Mouse (Mus musculus) C2C12 (cell line): Measurements from ENCODE around the gene Tiam1. TPM values are rescaled to one million over a fixed set of nuclear protein-coding genes. Genes with fewer than 3 reads are reported as not detected.

Experiments
- H3K27me3 ChIP-seq: one replicate; pipeline ENCODE4 v1.6.1; 2011; ENCODE audit not compliant: control insufficient read depth, insufficient read depth, insufficient read length
- H3K36me3 ChIP-seq: one replicate; pipeline ENCODE4 v1.6.1; 2011; ENCODE audit not compliant: control insufficient read depth, insufficient read depth
- H3K4me3 ChIP-seq: one replicate; pipeline ENCODE4 v1.5.1; 2011; ENCODE audit warnings: mild to moderate bottlenecking, control low read depth; ENCODE audit not compliant: poor library complexity, insufficient read depth, severe bottlenecking
- H3K79me2 ChIP-seq: one replicate; pipeline ENCODE4 v1.6.1; 2011; ENCODE audit not compliant: control insufficient read depth, insufficient read depth
- H3K79me3 ChIP-seq: one replicate; pipeline ENCODE4 v1.6.1; 2011; ENCODE audit warnings: low read depth, control low read depth
- H3ac ChIP-seq: one replicate; pipeline ENCODE3; 2011; ENCODE audit warnings: low read depth; ENCODE audit not compliant: control insufficient read depth, insufficient read length
- CEBPB ChIP-seq: IDR thresholded peaks from one replicate; pipeline ENCODE4 v1.6.1; 2011; ENCODE audit warnings: low read depth, mild to moderate bottlenecking, control low read depth, moderate library complexity
- CTCF ChIP-seq: IDR thresholded peaks from one replicate; pipeline ENCODE4 v1.5.1; 2011; ENCODE audit not compliant: control insufficient read depth, insufficient read depth, insufficient read length
- FOSL1 ChIP-seq: IDR thresholded peaks from one replicate; pipeline ENCODE4 v1.8.0; 2011; ENCODE audit warnings: mild to moderate bottlenecking, low read length; ENCODE audit not compliant: poor library complexity, insufficient read depth, severe bottlenecking
- MAX ChIP-seq: IDR thresholded peaks from one replicate; pipeline ENCODE4 v1.6.1; 2011; ENCODE audit warnings: mild to moderate bottlenecking, control low read depth
- MYOD1 ChIP-seq: IDR thresholded peaks from one replicate; pipeline ENCODE4 v1.6.1; 2011; ENCODE audit warnings: low read depth; ENCODE audit not compliant: control insufficient read depth, insufficient read length
- MYOG ChIP-seq: IDR thresholded peaks from one replicate; pipeline ENCODE4 v1.6.1; 2011; ENCODE audit not compliant: control insufficient read depth, insufficient read length; ENCODE audit errors: extremely low read depth
- USF1 ChIP-seq: IDR thresholded peaks from one replicate; pipeline ENCODE4 v1.6.1; 2011; ENCODE audit warnings: low read depth, mild to moderate bottlenecking, control low read depth, moderate library complexity
- polyA plus RNA-seq: library from polyadenylated mRNA; unstranded; fragments of >200 nt; fragmentation: generic; extraction: Trizol; gene quantifications from one replicate; pipeline ENCODE4 v1.2.1, GENCODE M21; 2012; ENCODE audit warnings: missing spikeins

The Tiam1 gene
- polyA plus RNA-seq, 1 experiment = 6.9 TPM

DNA sequence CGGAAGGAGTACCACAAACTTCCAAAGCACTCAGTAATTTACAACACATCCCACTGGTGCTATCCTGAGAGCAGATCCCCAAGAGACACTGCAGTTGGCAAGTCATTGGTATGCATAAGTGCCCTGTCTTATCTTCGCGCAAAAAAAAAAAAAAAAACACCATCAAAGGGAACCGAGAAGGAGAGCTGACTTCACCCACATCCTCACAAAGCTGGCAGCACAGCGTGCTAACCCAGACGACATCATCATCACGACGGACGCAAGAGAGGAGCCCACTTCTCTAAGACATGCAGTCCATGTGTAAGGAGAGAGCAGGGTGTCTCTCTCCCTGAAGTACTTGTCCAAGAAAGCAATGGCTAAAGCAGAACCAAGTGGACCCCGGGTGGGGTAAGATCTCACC is 101.2 kb downstream of the Tiam1 start:
- no peaks in the 10 kb centered on the region for H3K36me3 ChIP-seq
- TF ChIP-seq MYOD1 (no peak), CTCF (no peak), MAX (no peak), CEBPB (no peak), USF1 (no peak), FOSL1 (no peak), MYOG (no peak)
- H3K4me3 ChIP-seq = no peak overlapping the region
- H3K79me3 ChIP-seq = no peaks in the 10 kb centered on the region
- H3K79me2 ChIP-seq = no peaks in the 10 kb centered on the region
- no peaks in the 10 kb centered on the region for H3K27me3 ChIP-seq
- H3ac ChIP-seq = no peak overlapping the region

DNA sequence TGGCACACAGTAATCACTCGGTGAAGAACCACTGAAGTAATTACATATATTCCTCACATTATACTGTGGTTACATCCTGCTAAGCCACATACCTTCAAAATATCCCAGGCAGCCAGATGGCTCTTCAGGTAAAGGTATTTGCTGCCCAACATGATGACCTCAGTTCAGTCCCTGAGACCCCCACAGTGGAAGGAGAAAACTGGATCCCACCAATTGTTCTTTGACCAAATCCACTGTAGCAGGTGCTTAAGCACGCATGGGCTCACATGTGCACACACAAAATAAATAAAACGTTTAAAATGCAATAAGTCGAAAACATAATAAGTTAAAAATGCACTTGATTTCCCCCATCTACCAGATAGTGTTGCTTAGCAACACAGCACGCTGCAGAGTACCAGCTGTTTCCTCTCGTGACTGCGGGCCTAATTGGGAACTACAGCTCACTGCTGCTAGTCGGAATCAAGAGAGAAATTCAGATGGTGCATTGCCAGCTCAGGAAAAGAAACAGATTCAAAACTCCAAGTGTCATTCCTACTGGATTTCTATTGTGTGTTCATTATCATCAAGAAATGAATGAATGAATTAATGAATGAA is 102.7 kb downstream of the Tiam1 start:
- H3K36me3 ChIP-seq = no peaks in the 10 kb centered on the region
- TF ChIP-seq CEBPB (no peak), MAX (no peak), MYOG (no peak)
- H3K4me3 ChIP-seq = no peak overlapping the region
- H3K27me3 ChIP-seq = no peaks in the 10 kb centered on the region
- H3K79me2 ChIP-seq = no peaks in the 10 kb centered on the region
- H3ac ChIP-seq = no peak overlapping the region
- no peaks in the 10 kb centered on the region for H3K79me3 ChIP-seq

DNA sequence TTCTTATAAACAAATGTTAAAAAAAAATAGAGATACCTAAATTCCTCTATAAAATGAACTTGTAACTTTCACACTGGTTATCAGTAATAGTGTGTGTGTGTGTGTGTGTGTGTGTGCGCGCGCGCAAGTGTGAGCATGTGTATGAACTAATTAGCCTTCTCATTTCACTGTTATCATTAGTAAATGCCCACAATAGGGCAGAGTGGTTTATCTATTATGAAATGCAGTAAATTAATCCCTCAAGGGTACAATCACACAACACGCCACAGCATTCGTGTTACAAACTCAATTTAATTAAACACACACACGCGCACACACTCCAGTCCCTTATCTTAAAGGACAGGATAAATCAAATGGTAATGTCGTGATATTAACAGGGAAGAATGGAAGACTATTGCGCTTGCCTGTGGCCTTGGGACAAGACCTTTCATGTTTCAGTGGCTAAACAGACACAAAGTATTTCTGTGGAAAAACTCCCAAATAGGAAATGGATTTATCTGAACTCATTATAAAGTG is 107.9 kb downstream of the Tiam1 start:
- Histone ChIP-seq H3K79me3 (no peaks in the 10 kb centered on the region), H3ac (no peak overlapping the region), H3K79me2 (no peaks in the 10 kb centered on the region), H3K4me3 (no peak overlapping the region), H3K36me3 (no peaks in the 10 kb centered on the region), H3K27me3 (no peaks in the 10 kb centered on the region)
- TF ChIP-seq FOSL1 (no peak), MAX (no peak), CEBPB (no peak), MYOG (no peak), CTCF (no peak), MYOD1 (no peak), USF1 (no peak)

DNA sequence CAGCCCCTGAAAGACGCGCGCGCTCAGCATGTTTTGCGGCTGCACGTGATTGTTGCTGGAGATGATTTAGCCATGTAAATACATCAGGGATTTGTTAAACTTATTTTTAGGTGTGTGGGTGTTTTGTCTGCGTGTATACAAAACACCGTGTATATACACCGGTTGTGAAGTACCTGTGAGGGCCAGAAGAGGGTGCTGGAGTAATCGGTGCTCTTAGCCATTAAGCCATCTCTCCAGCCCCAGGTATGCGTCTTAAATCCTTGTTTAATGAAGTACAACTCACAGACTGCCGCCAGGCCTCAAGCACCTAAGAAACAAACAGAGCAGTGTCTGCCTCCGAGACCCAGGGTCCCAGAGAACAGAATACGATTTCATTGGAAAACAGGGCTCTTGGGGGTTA is 113.2 kb downstream of the Tiam1 start:
- no peak for TF ChIP-seq FOSL1
- TF ChIP-seq MAX = no peak
- no peak for TF ChIP-seq CTCF
- TF ChIP-seq USF1 = no peak
- no peak for TF ChIP-seq MYOG
- TF ChIP-seq CEBPB = no peak
- no peaks in the 10 kb centered on the region for H3K79me2 ChIP-seq
- H3K27me3 ChIP-seq = no peaks in the 10 kb centered on the region
- no peaks in the 10 kb centered on the region for H3K36me3 ChIP-seq
- H3K4me3 ChIP-seq = no peak overlapping the region
- H3ac ChIP-seq = no peak overlapping the region
- no peaks in the 10 kb centered on the region for H3K79me3 ChIP-seq

DNA sequence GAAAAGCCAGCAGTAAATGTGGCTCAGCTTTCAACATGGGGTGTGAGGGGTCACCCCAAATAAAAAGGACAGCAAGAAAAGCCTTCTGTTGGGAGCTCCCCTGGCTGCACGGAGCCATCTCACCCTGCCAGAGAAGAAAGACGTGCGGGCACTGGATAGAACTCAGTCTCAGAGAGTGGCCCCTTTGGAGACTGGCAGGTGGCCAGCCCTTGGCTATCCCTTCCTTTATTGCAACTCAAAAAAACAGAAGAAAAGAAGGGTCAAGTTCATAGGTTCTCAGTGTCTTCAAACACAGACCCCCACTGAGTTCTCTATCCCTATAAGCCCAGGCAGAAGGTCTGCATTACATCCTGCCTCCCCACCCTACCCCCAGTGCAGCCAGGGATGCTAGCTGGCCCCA is 115.7 kb downstream of the Tiam1 start:
- Histone ChIP-seq H3ac (no peak overlapping the region), H3K79me2 (no peaks in the 10 kb centered on the region), H3K4me3 (no peak overlapping the region), H3K36me3 (no peaks in the 10 kb centered on the region), H3K27me3 (no peaks in the 10 kb centered on the region), H3K79me3 (no peaks in the 10 kb centered on the region)
- TF ChIP-seq MYOG (no peak), CTCF (no peak), MYOD1 (no peak), USF1 (no peak), MAX (no peak), FOSL1 (no peak), CEBPB (no peak)

DNA sequence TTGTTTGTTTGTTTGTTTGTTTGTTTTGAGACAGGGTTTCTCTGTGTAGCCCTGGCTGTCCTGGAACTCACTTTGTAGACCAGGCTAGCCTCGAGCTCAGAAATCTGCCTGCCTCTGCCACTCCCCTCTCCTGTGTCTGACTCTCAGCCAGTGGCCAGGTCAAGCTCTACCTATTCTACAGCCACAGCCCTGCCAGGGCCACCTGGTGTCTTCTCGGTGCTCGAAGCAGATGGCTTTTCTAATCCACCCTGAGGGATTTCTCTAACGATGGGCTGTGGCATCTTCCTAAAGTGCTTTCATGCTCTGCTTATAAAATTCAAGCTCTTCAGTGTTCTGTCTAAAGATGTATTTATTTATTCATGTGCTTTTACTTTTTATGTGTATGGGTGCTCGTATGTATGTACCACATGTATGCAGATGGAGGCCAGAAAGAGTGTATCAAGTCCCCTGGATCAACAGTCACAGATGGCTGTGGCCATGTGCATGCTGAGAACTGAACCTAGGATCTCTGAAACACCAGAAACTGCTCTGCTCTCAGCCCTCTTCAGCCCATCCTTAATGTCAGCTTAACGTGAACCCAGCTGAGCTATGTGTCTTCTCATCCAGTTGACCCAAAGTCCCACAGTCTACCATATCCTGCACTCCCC is 117.9 kb downstream of the Tiam1 start:
- Histone ChIP-seq H3K36me3 (no peaks in the 10 kb centered on the region), H3K4me3 (no peak overlapping the region), H3ac (no peak overlapping the region), H3K27me3 (no peaks in the 10 kb centered on the region), H3K79me3 (no peaks in the 10 kb centered on the region), H3K79me2 (no peaks in the 10 kb centered on the region)
- TF ChIP-seq CTCF (no peak), MAX (no peak), MYOD1 (no peak), CEBPB (no peak), USF1 (no peak), MYOG (no peak), FOSL1 (no peak)
